Mouse (Mus musculus): ENCODE measurements around the gene Gm8439. TPM values are rescaled to one million over a fixed set of nuclear protein-coding genes. Genes with fewer than 3 reads are reported as not detected.
"Not testable (repeated sequence)": the region's sequence is repeated elsewhere in the genome, so short reads cannot be mapped to it uniquely, and the experiment has no call there.

Gm8439 gene
- polyA plus RNA-seq, 1 experiment, result not detected

GRCm38 (mm10) chr4:120571691-120572090 lies 16.9 kb upstream of the Gm8439 start:
- Histone ChIP-seq H3K4me1 (peaks cover 39% of the 10 kb centered on the region), H3K9me3 (no peaks in the 10 kb centered on the region), H3K27me3 (replicated peaks) (peaks cover 19% of the 10 kb centered on the region), H3K4me3 (replicated peaks) (no peak overlapping the region), H3K36me3 (replicated peaks; ENCODE audit: low read length) (no peaks in the 10 kb centered on the region)
- TF ChIP-seq FLI1 (IDR thresholded peaks at IDR 0.05; ENCODE audit: low read length), result no peak
- no peak for TF ChIP-seq GATA1 (IDR thresholded peaks at IDR 0.05; ENCODE audit: borderline replicate concordance, low read length)

- Histone ChIP-seq H3K4me3 (replicated peaks) (no peak overlapping the region), H3K4me1 (no peaks in the 10 kb centered on the region), H3K27me3 (replicated peaks) (peaks cover 49% of the 10 kb centered on the region), H3K36me3 (replicated peaks; ENCODE audit: low read length) (no peaks in the 10 kb centered on the region), H3K9me3 (no peaks in the 10 kb centered on the region)
- TF ChIP-seq FLI1 (IDR thresholded peaks at IDR 0.05; ENCODE audit: low read length) (no peak), GATA1 (IDR thresholded peaks at IDR 0.05; ENCODE audit: borderline replicate concordance, low read length) (no peak)
Measured at GRCm38 (mm10) chr4:120580894-120581293, 7.7 kb upstream of the Gm8439 start.

- H3K4me1 ChIP-seq, result no peaks in the 10 kb centered on the region
- H3K27me3 ChIP-seq (replicated peaks), result peaks cover 49% of the 10 kb centered on the region
- no peak overlapping the region for H3K4me3 ChIP-seq (replicated peaks)
- no peaks in the 10 kb centered on the region for H3K9me3 ChIP-seq
- TF ChIP-seq FLI1 (IDR thresholded peaks at IDR 0.05; ENCODE audit: low read length) (no peak), GATA1 (IDR thresholded peaks at IDR 0.05; ENCODE audit: borderline replicate concordance, low read length) (no peak)
- no peaks in the 10 kb centered on the region for H3K36me3 ChIP-seq (replicated peaks; ENCODE audit: low read length)
Measured at GRCm38 (mm10) chr4:120581711-120582110, 6.8 kb upstream of the Gm8439 start.

- peaks cover 19% of the 10 kb centered on the region for H3K4me1 ChIP-seq
- H3K4me3 ChIP-seq (replicated peaks), result no peak overlapping the region
- H3K9me3 ChIP-seq, result no peaks in the 10 kb centered on the region
- H3K27me3 ChIP-seq (replicated peaks), result peaks cover 59% of the 10 kb centered on the region
- TF ChIP-seq FLI1 (IDR thresholded peaks at IDR 0.05; ENCODE audit: low read length) (no peak), GATA1 (IDR thresholded peaks at IDR 0.05; ENCODE audit: borderline replicate concordance, low read length) (no peak)
- no peaks in the 10 kb centered on the region for H3K36me3 ChIP-seq (replicated peaks; ENCODE audit: low read length)
Measured at GRCm38 (mm10) chr4:120586986-120587385, 1.6 kb upstream of the Gm8439 start.

- no peak for TF ChIP-seq GATA1 (IDR thresholded peaks at IDR 0.05; ENCODE audit: borderline replicate concordance, low read length)
- H3K4me3 ChIP-seq (replicated peaks), result peak overlapping the region; percentile 67
- H3K9me3 ChIP-seq, result no peaks in the 10 kb centered on the region
- H3K36me3 ChIP-seq (replicated peaks; ENCODE audit: low read length), result no peaks in the 10 kb centered on the region
- peaks cover 45% of the 10 kb centered on the region for H3K27me3 ChIP-seq (replicated peaks)
- H3K4me1 ChIP-seq, result peaks cover 22% of the 10 kb centered on the region
Measured at GRCm38 (mm10) chr4:120589070-120589469, 525 bp downstream of the Gm8439 start.

GRCm38 (mm10) chr4:120589815-120590422 lies 1.4 kb downstream of the Gm8439 start:
- Histone ChIP-seq H3K27me3 (replicated peaks) (peaks cover 45% of the 10 kb centered on the region), H3K9me3 (no peaks in the 10 kb centered on the region), H3K36me3 (replicated peaks; ENCODE audit: low read length) (no peaks in the 10 kb centered on the region), H3K4me3 (replicated peaks) (peak overlapping the region; percentile 73), H3K4me1 (peaks cover 22% of the 10 kb centered on the region)
- TF ChIP-seq FLI1 (IDR thresholded peaks at IDR 0.05; ENCODE audit: low read length) (no peak), GATA1 (IDR thresholded peaks at IDR 0.05; ENCODE audit: borderline replicate concordance, low read length) (no peak)

GRCm38 (mm10) chr4:120590973-120591372 lies 2.4 kb downstream of the Gm8439 start:
- H3K36me3 ChIP-seq (replicated peaks; ENCODE audit: low read length), result no peaks in the 10 kb centered on the region
- H3K4me1 ChIP-seq, result peaks cover 22% of the 10 kb centered on the region
- peaks cover 46% of the 10 kb centered on the region for H3K27me3 ChIP-seq (replicated peaks)
- peaks cover 6% of the 10 kb centered on the region for H3K9me3 ChIP-seq
- no peak overlapping the region for H3K4me3 ChIP-seq (replicated peaks)
- no peak for TF ChIP-seq FLI1 (IDR thresholded peaks at IDR 0.05; ENCODE audit: low read length)
- TF ChIP-seq GATA1 (IDR thresholded peaks at IDR 0.05; ENCODE audit: borderline replicate concordance, low read length), result no peak

GRCm38 (mm10) chr4:120596210-120596609 lies 7.7 kb downstream of the Gm8439 start:
- not testable (repeated sequence) for H3K4me1 ChIP-seq; H3K36me3 ChIP-seq (replicated peaks; ENCODE audit: low read length); H3K9me3 ChIP-seq; H3K4me3 ChIP-seq (replicated peaks)
- H3K27me3 ChIP-seq (replicated peaks), result peaks cover 23% of the 10 kb centered on the region

- TF ChIP-seq GATA1 (IDR thresholded peaks at IDR 0.05; ENCODE audit: borderline replicate concordance, low read length) (no peak), FLI1 (IDR thresholded peaks at IDR 0.05; ENCODE audit: low read length) (no peak)
- Histone ChIP-seq H3K4me1 (peaks cover 5% of the 10 kb centered on the region), H3K4me3 (replicated peaks) (no peak overlapping the region), H3K27me3 (replicated peaks) (peaks cover 24% of the 10 kb centered on the region), H3K9me3 (peaks cover 6% of the 10 kb centered on the region), H3K36me3 (replicated peaks; ENCODE audit: low read length) (no peaks in the 10 kb centered on the region)
Measured at GRCm38 (mm10) chr4:120598922-120599321, 10.4 kb downstream of the Gm8439 start.

- Histone ChIP-seq H3K27me3 (replicated peaks) (peaks cover 36% of the 10 kb centered on the region), H3K4me3 (replicated peaks) (no peak overlapping the region), H3K9me3 (no peaks in the 10 kb centered on the region), H3K4me1 (peaks cover 3% of the 10 kb centered on the region), H3K36me3 (replicated peaks; ENCODE audit: low read length) (no peaks in the 10 kb centered on the region)
- no peak for TF ChIP-seq GATA1 (IDR thresholded peaks at IDR 0.05; ENCODE audit: borderline replicate concordance, low read length)
- no peak for TF ChIP-seq FLI1 (IDR thresholded peaks at IDR 0.05; ENCODE audit: low read length)
Measured at GRCm38 (mm10) chr4:120601774-120602173, 13.2 kb downstream of the Gm8439 start.

GRCm38 (mm10) chr4:120602669-120603068 lies 14.1 kb downstream of the Gm8439 start:
- Histone ChIP-seq H3K36me3 (replicated peaks; ENCODE audit: low read length) (no peaks in the 10 kb centered on the region), H3K4me3 (replicated peaks) (no peak overlapping the region), H3K4me1 (peaks cover 9% of the 10 kb centered on the region), H3K27me3 (replicated peaks) (peaks cover 41% of the 10 kb centered on the region), H3K9me3 (no peaks in the 10 kb centered on the region)
- TF ChIP-seq FLI1 (IDR thresholded peaks at IDR 0.05; ENCODE audit: low read length) (no peak), GATA1 (IDR thresholded peaks at IDR 0.05; ENCODE audit: borderline replicate concordance, low read length) (no peak)
